Mouse (Mus musculus) embryonic facial prominence, embryonic 11.5 days (tissue): Measurements from ENCODE around the gene Lrrk1. TPM values are rescaled to one million over a fixed set of nuclear protein-coding genes. Genes with fewer than 3 reads are reported as not detected.
A peak's percentile ranks its signal among the peaks of the same experiment; 100 is the strongest.

Experiments
- ATAC-seq: fragments of 200-750 bp; cut with Nextera tagmentation; replicated peaks from 2 replicates; pipeline ENCODE4 v1.8.0; 2017; ENCODE audit warnings: low read depth; ENCODE audit not compliant: insufficient number of reproducible peaks, low FRiP score, low TSS enrichment
- DNase-seq: peaks from one replicate; pipeline ENCODE4 v3.0.0-alpha.2; 2015; ENCODE audit warnings: low spot score
- H3K27ac ChIP-seq: fragments of 300-500 bp; sonication (generic); replicated peaks from 2 replicates; pipeline ENCODE4 v1.5.1; 2014; ENCODE audit warnings: mild to moderate bottlenecking, low read depth, low read length, control low read depth
- H3K27me3 ChIP-seq: fragments of 300-500 bp; sonication (generic); 2 replicates; pipeline ENCODE4 v1.6.1; 2014; ENCODE audit warnings: mild to moderate bottlenecking, low read length, moderate library complexity, mixed read lengths; ENCODE audit not compliant: control insufficient read depth, insufficient read depth
- H3K36me3 ChIP-seq: fragments of 300-500 bp; sonication (generic); replicated peaks from 2 replicates; pipeline ENCODE4 v1.6.1; 2014; ENCODE audit warnings: low read depth, mild to moderate bottlenecking, low read length, moderate library complexity, mixed read lengths; ENCODE audit not compliant: control insufficient read depth, insufficient read depth
- H3K4me1 ChIP-seq: fragments of 300-500 bp; sonication (generic); 2 replicates; pipeline ENCODE4 v1.6.1; 2014; ENCODE audit warnings: low read length, mixed read lengths; ENCODE audit not compliant: control insufficient read depth, insufficient read depth
- H3K4me2 ChIP-seq: fragments of 300-500 bp; sonication (generic); 2 replicates; pipeline ENCODE4 v1.6.1; 2014; ENCODE audit warnings: low read depth, mild to moderate bottlenecking, control low read depth, low read length, moderate library complexity
- H3K4me3 ChIP-seq: fragments of 300-500 bp; sonication (generic); 2 replicates; pipeline ENCODE4 v1.5.1; 2014; ENCODE audit warnings: low read depth, low read length, control low read depth
- H3K9ac ChIP-seq: fragments of 300-500 bp; sonication (generic); replicated peaks from 2 replicates; pipeline ENCODE4 v1.6.1; 2014; ENCODE audit warnings: mild to moderate bottlenecking, control low read depth, low read length
- H3K9me3 ChIP-seq: fragments of 300-500 bp; sonication (generic); replicated peaks from 2 replicates; pipeline ENCODE4 v1.6.1; 2016; ENCODE audit warnings: mild to moderate bottlenecking, low read length, inconsistent platforms, mixed read lengths; ENCODE audit not compliant: control insufficient read depth
- WGBS: fragments of 180-500 bp; shearing (Covaris S2); extraction: QIAGEN DNeasy Blood & Tissue Kit; methylation state at CpG from one replicate; pipeline ENCODE4 v1.1.7; 2014; 5-methylcytosine and 5-hydroxymethylcytosine counted together
- polyA plus RNA-seq: library from polyadenylated mRNA; unstranded; fragments of >200 nt; fragmentation: Nextera tagmentation; extraction: Ambion mirVana; gene quantifications from 2 replicates; pipeline ENCODE4 v1.2.1, GENCODE M21; 2014

The Lrrk1 gene
- polyA plus RNA-seq, 1 experiment from 2014 or later, result 3.1 TPM

GRCm38 (mm10) chr7:66218193-66219014 lies 169.7 kb downstream of the Lrrk1 start:
- no peaks in the 10 kb centered on the region for H3K36me3 ChIP-seq
- no peak overlapping the region for H3K4me2 ChIP-seq
- H3K27me3 ChIP-seq, result no peaks in the 10 kb centered on the region
- 18% methylated on average over 9 of the region's 9 CpGs for WGBS
- no peaks in the 10 kb centered on the region for H3K9me3 ChIP-seq
- H3K4me3 ChIP-seq, result no peak overlapping the region
- no peak overlapping the region for H3K9ac ChIP-seq
- peaks cover 9% of the 10 kb centered on the region for H3K4me1 ChIP-seq
- peak overlapping the region; percentile 83 for H3K27ac ChIP-seq
- peak; percentile 60 for DNase-seq
- ATAC-seq, result peak; percentile 58; the same call in 1 of the 2 replicates

- DNase-seq (no peak), ATAC-seq (no peak)
- 76% methylated on average over 7 of the region's 7 CpGs for WGBS
- Histone ChIP-seq H3K9ac (no peak overlapping the region), H3K27ac (peak overlapping the region; percentile 83), H3K9me3 (no peaks in the 10 kb centered on the region), H3K4me1 (peaks cover 9% of the 10 kb centered on the region), H3K4me2 (no peak overlapping the region), H3K27me3 (no peaks in the 10 kb centered on the region), H3K36me3 (no peaks in the 10 kb centered on the region), H3K4me3 (no peak overlapping the region)
Measured at GRCm38 (mm10) chr7:66217531-66218094, 170.5 kb downstream of the Lrrk1 start.

- Histone ChIP-seq H3K9me3 (no peaks in the 10 kb centered on the region), H3K4me3 (no peak overlapping the region), H3K27ac (no peak overlapping the region), H3K4me2 (no peak overlapping the region), H3K9ac (no peak overlapping the region), H3K27me3 (no peaks in the 10 kb centered on the region), H3K36me3 (no peaks in the 10 kb centered on the region), H3K4me1 (peaks cover 9% of the 10 kb centered on the region)
- ATAC-seq (no peak), DNase-seq (no peak)
- WGBS, result 79% methylated on average over 7 of the region's 7 CpGs
Measured at GRCm38 (mm10) chr7:66217011-66217410, 171.1 kb downstream of the Lrrk1 start.

- no peak overlapping the region for H3K4me3 ChIP-seq
- no peak for ATAC-seq
- H3K4me2 ChIP-seq, result no peak overlapping the region
- H3K4me1 ChIP-seq, result peaks cover 9% of the 10 kb centered on the region
- H3K9me3 ChIP-seq, result no peaks in the 10 kb centered on the region
- no peaks in the 10 kb centered on the region for H3K36me3 ChIP-seq
- H3K27ac ChIP-seq, result no peak overlapping the region
- DNase-seq, result no peak
- no peaks in the 10 kb centered on the region for H3K27me3 ChIP-seq
- H3K9ac ChIP-seq, result no peak overlapping the region
- 83% methylated on average over 1 of the region's 1 CpGs for WGBS
Measured at GRCm38 (mm10) chr7:66215911-66216310, 172.2 kb downstream of the Lrrk1 start.

- Histone ChIP-seq H3K9me3 (no peaks in the 10 kb centered on the region), H3K4me3 (no peak overlapping the region), H3K36me3 (no peaks in the 10 kb centered on the region), H3K4me2 (no peak overlapping the region), H3K27me3 (no peaks in the 10 kb centered on the region), H3K27ac (no peak overlapping the region), H3K9ac (no peak overlapping the region), H3K4me1 (peaks cover 9% of the 10 kb centered on the region)
- ATAC-seq (no peak), DNase-seq (no peak)
- 81% methylated on average over 6 of the region's 6 CpGs for WGBS
Measured at GRCm38 (mm10) chr7:66214477-66214876, 173.7 kb downstream of the Lrrk1 start.

GRCm38 (mm10) chr7:66212887-66213286 lies 175.3 kb downstream of the Lrrk1 start:
- Histone ChIP-seq H3K9ac (no peak overlapping the region), H3K4me3 (no peak overlapping the region), H3K9me3 (no peaks in the 10 kb centered on the region), H3K36me3 (no peaks in the 10 kb centered on the region), H3K27ac (no peak overlapping the region), H3K4me1 (no peaks in the 10 kb centered on the region), H3K27me3 (no peaks in the 10 kb centered on the region), H3K4me2 (no peak overlapping the region)
- ATAC-seq, result no peak
- no peak for DNase-seq
- 81% methylated on average over 1 of the region's 1 CpGs for WGBS

GRCm38 (mm10) chr7:66209920-66210319 lies 178.2 kb downstream of the Lrrk1 start:
- DNase-seq (no peak), ATAC-seq (no peak)
- Histone ChIP-seq H3K4me3 (no peak overlapping the region), H3K27ac (no peak overlapping the region), H3K4me2 (no peak overlapping the region), H3K27me3 (no peaks in the 10 kb centered on the region), H3K9me3 (no peaks in the 10 kb centered on the region), H3K36me3 (no peaks in the 10 kb centered on the region), H3K4me1 (no peaks in the 10 kb centered on the region), H3K9ac (no peak overlapping the region)
- WGBS, result 83% methylated on average over 2 of the region's 2 CpGs

GRCm38 (mm10) chr7:66201657-66202056 lies 186.5 kb downstream of the Lrrk1 start:
- H3K9ac ChIP-seq, result no peak overlapping the region
- DNase-seq, result no peak
- no peak for ATAC-seq
- 93% methylated on average over 2 of the region's 2 CpGs for WGBS
- no peak overlapping the region for H3K4me3 ChIP-seq
- no peak overlapping the region for H3K4me2 ChIP-seq
- H3K27me3 ChIP-seq, result no peaks in the 10 kb centered on the region
- H3K36me3 ChIP-seq, result no peaks in the 10 kb centered on the region
- H3K4me1 ChIP-seq, result no peaks in the 10 kb centered on the region
- H3K9me3 ChIP-seq, result no peaks in the 10 kb centered on the region
- no peak overlapping the region for H3K27ac ChIP-seq
